Mouse (Mus musculus): Measurements from ENCODE around the gene Zfp738. TPM values are rescaled to one million over a fixed set of nuclear protein-coding genes. Genes with fewer than 3 reads are reported as not detected.
"Not testable (repeated sequence)": the region's sequence is repeated elsewhere in the genome, so short reads cannot be mapped to it uniquely, and the experiment has no call there.

The Zfp738 gene
- 15.1 and 15.8 TPM in 2 replicates for polyA plus RNA-seq (2016; fragmentation: Nextera tagmentation; extraction: Ambion mirVana)

DNA sequence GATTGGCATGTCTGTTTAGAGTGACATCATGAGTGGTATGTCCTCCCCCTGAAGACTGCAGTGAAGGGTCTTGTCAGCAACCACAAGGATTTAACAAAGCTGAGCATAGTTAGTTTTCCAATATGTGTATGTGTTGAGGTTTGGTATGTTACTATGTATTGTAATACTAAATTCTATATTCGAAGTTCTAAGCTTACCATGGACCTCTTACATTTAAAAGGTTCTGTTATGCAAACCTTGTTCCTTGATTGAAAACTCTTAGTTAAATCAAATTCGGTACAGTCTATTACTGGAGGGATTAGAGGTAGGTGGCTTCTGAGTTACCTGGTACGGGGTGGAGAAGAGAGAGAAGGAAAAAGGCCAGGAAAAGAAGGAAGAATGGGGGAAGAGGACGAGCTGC, at the start of gene Zfp738:
Zfp738 (minus strand) TSS at position 101 of the 400 bp plus-strand sequence.
- H3K4me1 ChIP-seq (replicated peaks) = peaks cover 5% of the 10 kb centered on the region
- H3K9me3 ChIP-seq = no peaks in the 10 kb centered on the region
- WGBS = 84% methylated on average over 4 of the region's 4 CpGs
- no peak within 1 kb of the TSS for H3K9ac ChIP-seq (replicated peaks)
- no peaks in the 10 kb centered on the region for H3K36me3 ChIP-seq
- H3K4me2 ChIP-seq = no peak within 1 kb of the TSS
- ATAC-seq (ENCODE audit: insufficient number of reproducible peaks, insufficient read depth, low FRiP score, low TSS enrichment, low read depth) = no peak
- no peak within 1 kb of the TSS for H3K4me3 ChIP-seq (replicated peaks)
- no peaks in the 10 kb centered on the region for H3K27me3 ChIP-seq
- no peak within 1 kb of the TSS for H3K27ac ChIP-seq

- not testable (repeated sequence) for H3K4me2 ChIP-seq; H3K27ac ChIP-seq; H3K27me3 ChIP-seq; H3K9ac ChIP-seq (replicated peaks); H3K4me1 ChIP-seq (replicated peaks); ATAC-seq (ENCODE audit: insufficient number of reproducible peaks, insufficient read depth, low FRiP score, low TSS enrichment, low read depth); H3K4me3 ChIP-seq (replicated peaks); H3K36me3 ChIP-seq
- peaks cover 21% of the 10 kb centered on the region for H3K9me3 ChIP-seq
- 93% methylated on average over 9 of the region's 9 CpGs for WGBS
Measured at GRCm38 (mm10) chr13:67734391-67734790, 47.5 kb upstream of the Zfp738 start.

DNA sequence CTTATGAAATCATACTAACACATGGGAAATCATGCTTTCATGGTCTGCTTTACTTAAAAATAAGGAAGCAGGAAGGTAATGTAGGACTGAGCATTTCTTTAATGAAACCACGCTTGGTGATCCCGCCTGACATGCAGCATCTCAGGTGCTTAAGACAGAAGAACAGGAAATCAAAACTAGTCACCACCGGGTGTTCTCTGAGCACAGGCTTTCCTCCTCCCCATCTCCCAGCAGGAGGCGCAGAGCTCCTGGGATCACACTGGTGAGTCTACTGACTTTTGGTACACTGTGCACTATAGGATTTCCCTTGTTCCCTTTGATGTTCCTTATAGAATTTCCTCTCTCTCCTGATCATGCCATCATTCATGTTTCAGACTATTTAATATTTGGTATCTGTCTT, 42.6 kb upstream of the Zfp738 start:
- not testable (repeated sequence) for H3K4me1 ChIP-seq (replicated peaks); H3K36me3 ChIP-seq; H3K27ac ChIP-seq; H3K27me3 ChIP-seq; ATAC-seq (ENCODE audit: insufficient number of reproducible peaks, insufficient read depth, low FRiP score, low TSS enrichment, low read depth)
- Histone ChIP-seq H3K4me2 (peak overlapping the region; percentile 62), H3K9ac (replicated peaks) (0 out of 2 replicates have a peak overlapping the region, but pooled peaks have one; percentile 76), H3K4me3 (replicated peaks) (peak overlapping the region; percentile 62), H3K9me3 (peaks cover 15% of the 10 kb centered on the region)
- WGBS = 46% methylated on average over 4 of the region's 4 CpGs

- Histone ChIP-seq H3K4me3 (replicated peaks) (peak within 1 kb of the TSS; percentile 62), H3K27me3 (no peaks in the 10 kb centered on the region), H3K36me3 (no peaks in the 10 kb centered on the region), H3K9ac (replicated peaks) (peak within 1 kb of the TSS; percentile 76), H3K9me3 (peaks cover 8% of the 10 kb centered on the region; the same call in 1 of the 2 replicates), H3K4me1 (replicated peaks) (no peaks in the 10 kb centered on the region; the same call in 1 of the 2 replicates), H3K27ac (peak within 1 kb of the TSS; percentile 50; the same call in 1 of the 2 replicates), H3K4me2 (peak within 1 kb of the TSS; percentile 62)
- ATAC-seq (ENCODE audit: insufficient number of reproducible peaks, insufficient read depth, low FRiP score, low TSS enrichment, low read depth) = peak; percentile 89
- whole genome bisulfite sequencing = 5% methylated on average over 16 of the region's 21 CpGs
Measured at GRCm38 (mm10) chr13:67728641-67729318, 41.9 kb upstream of the Zfp738 start, which contains the start of gene Zfp65. Gene Zfp65, minus strand, starts transcription at chr13:67729173.

GRCm38 (mm10) chr13:67728106-67728505, 41.2 kb upstream of the Zfp738 start:
- 86% methylated on average over 1 of the region's 1 CpGs for WGBS
- Histone ChIP-seq H3K9ac (replicated peaks) (no peak overlapping the region; the same call in 1 of the 2 replicates), H3K4me1 (replicated peaks) (peaks cover 2% of the 10 kb centered on the region; the same call in 1 of the 2 replicates), H3K9me3 (0 out of 2 replicates have a peak, but pooled peaks cover 2% of the 10 kb centered on the region), H3K36me3 (no peaks in the 10 kb centered on the region), H3K4me3 (replicated peaks) (peak overlapping the region; percentile 62), H3K4me2 (peak overlapping the region; percentile 62), H3K27me3 (no peaks in the 10 kb centered on the region), H3K27ac (no peak overlapping the region)
- no peak for ATAC-seq (ENCODE audit: insufficient number of reproducible peaks, insufficient read depth, low FRiP score, low TSS enrichment, low read depth)

DNA sequence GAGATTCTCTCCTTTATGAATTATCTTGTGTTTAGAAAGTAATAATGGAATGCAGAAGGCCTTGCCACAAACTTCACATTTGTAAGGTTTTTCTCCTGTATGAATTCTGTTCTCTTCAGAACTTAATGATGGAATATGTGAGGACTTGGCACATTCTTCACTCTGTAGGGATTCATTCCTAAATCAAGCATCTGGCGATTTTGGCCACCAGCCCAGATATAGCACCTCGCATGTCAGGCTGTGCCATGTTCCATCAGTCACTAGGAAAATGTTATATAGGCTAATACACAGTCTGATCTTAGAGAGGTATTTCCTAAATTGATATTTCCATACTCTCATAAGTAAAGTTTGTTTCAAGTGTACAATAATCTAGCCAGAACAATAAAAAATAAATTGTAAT, 38.5 kb upstream of the Zfp738 start:
- H3K9ac ChIP-seq (replicated peaks); H3K4me2 ChIP-seq; H3K9me3 ChIP-seq; H3K4me1 ChIP-seq (replicated peaks); H3K27ac ChIP-seq; H3K36me3 ChIP-seq; H3K4me3 ChIP-seq (replicated peaks); H3K27me3 ChIP-seq; ATAC-seq (ENCODE audit: insufficient number of reproducible peaks, insufficient read depth, low FRiP score, low TSS enrichment, low read depth): not testable (repeated sequence)
- 85% methylated on average over 2 of the region's 2 CpGs for WGBS

- Histone ChIP-seq H3K4me2 (peak overlapping the region; percentile 67), H3K4me1 (replicated peaks) (peaks cover 4% of the 10 kb centered on the region; the same call in 1 of the 2 replicates), H3K9ac (replicated peaks) (peak overlapping the region; percentile 78), H3K27me3 (no peaks in the 10 kb centered on the region), H3K36me3 (no peaks in the 10 kb centered on the region), H3K4me3 (replicated peaks) (peak overlapping the region; percentile 78), H3K27ac (no peak overlapping the region), H3K9me3 (no peaks in the 10 kb centered on the region)
- under 1% methylated on average over 17 of the region's 17 CpGs for WGBS
- peak; percentile 93 for ATAC-seq (ENCODE audit: insufficient number of reproducible peaks, insufficient read depth, low FRiP score, low TSS enrichment, low read depth)
Measured at GRCm38 (mm10) chr13:67723848-67724479, 37.1 kb upstream of the Zfp738 start.

DNA sequence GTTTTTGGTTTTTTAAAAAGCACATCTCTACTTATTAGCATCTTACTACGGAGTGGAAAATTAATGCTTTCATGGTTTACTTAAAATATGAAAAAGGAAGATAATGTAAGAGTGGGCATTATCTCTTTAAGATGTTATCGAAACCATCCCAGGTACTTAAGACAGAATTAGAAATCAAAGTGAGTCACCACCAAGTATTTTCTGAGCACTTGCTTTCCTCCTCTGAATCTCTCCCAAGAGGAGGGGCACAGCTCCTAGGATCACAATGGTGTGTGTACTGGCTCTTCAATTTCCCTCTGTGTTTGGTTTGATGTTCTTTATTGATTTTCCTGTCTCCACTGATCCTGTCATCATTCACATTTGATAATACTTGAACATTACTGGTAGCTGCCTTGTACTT, 3.0 kb downstream of the Zfp738 start:
- H3K9me3 ChIP-seq; H3K27me3 ChIP-seq; H3K4me1 ChIP-seq (replicated peaks); H3K27ac ChIP-seq; H3K36me3 ChIP-seq: not testable (repeated sequence)
- peak overlapping the region; percentile 71; the same call in 1 of the 2 replicates for H3K4me3 ChIP-seq (replicated peaks)
- H3K4me2 ChIP-seq = peak overlapping the region; percentile 72
- H3K9ac ChIP-seq (replicated peaks) = peak overlapping the region; percentile 80; the same call in 1 of the 2 replicates
- ATAC-seq (ENCODE audit: insufficient number of reproducible peaks, insufficient read depth, low FRiP score, low TSS enrichment, low read depth) = 0 out of 2 replicates have a peak, but pooled peaks have one; percentile 26
- WGBS = 75% methylated on average over 2 of the region's 2 CpGs

- H3K4me1 ChIP-seq (replicated peaks); H3K27me3 ChIP-seq; H3K27ac ChIP-seq; H3K36me3 ChIP-seq; H3K9me3 ChIP-seq: not testable (repeated sequence)
- peak overlapping the region; percentile 80 for H3K9ac ChIP-seq (replicated peaks)
- ATAC-seq (ENCODE audit: insufficient number of reproducible peaks, insufficient read depth, low FRiP score, low TSS enrichment, low read depth) = peak; percentile 100
- H3K4me2 ChIP-seq = peak overlapping the region; percentile 72
- WGBS = 19% methylated on average over 16 of the region's 16 CpGs
- H3K4me3 ChIP-seq (replicated peaks) = peak overlapping the region; percentile 71
Measured at GRCm38 (mm10) chr13:67682959-67683735, 3.7 kb downstream of the Zfp738 start.

DNA sequence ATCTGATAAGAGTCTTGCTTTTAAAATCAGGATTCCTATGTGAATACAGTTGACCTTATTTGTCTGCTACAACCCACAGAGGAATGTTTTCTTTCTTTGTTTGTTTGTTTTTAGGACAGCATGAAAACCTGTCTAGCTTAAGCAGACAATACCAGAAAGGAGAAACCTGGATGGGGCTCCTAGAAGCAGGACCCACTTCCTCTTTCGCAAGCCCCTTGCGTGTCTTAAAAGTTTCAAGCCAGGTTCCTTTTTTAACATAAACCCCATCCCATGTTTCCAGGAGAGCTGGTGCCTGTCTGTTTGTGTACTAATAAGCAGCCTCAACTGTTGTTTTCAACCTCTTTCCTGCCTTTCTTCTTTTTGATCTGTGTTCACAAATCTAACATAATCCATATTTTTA, 12.0 kb downstream of the Zfp738 start:
- ATAC-seq (ENCODE audit: insufficient number of reproducible peaks, insufficient read depth, low FRiP score, low TSS enrichment, low read depth) = no peak
- 93% methylated on average over 2 of the region's 2 CpGs for WGBS
- H3K4me1 ChIP-seq (replicated peaks) = no peaks in the 10 kb centered on the region
- no peak overlapping the region for H3K4me3 ChIP-seq (replicated peaks)
- no peak overlapping the region for H3K27ac ChIP-seq
- no peak overlapping the region for H3K9ac ChIP-seq (replicated peaks)
- H3K9me3 ChIP-seq = no peaks in the 10 kb centered on the region
- peaks cover 6% of the 10 kb centered on the region for H3K36me3 ChIP-seq
- no peak overlapping the region for H3K4me2 ChIP-seq
- no peaks in the 10 kb centered on the region for H3K27me3 ChIP-seq

GRCm38 (mm10) chr13:67652496-67652895, 34.4 kb downstream of the Zfp738 start:
- no peak overlapping the region for H3K27ac ChIP-seq
- H3K4me3 ChIP-seq (replicated peaks) = no peak overlapping the region
- H3K27me3 ChIP-seq = no peaks in the 10 kb centered on the region
- H3K36me3 ChIP-seq = no peaks in the 10 kb centered on the region
- no peak overlapping the region for H3K4me2 ChIP-seq
- ATAC-seq (ENCODE audit: insufficient number of reproducible peaks, insufficient read depth, low FRiP score, low TSS enrichment, low read depth) = no peak
- H3K9me3 ChIP-seq = no peaks in the 10 kb centered on the region
- H3K4me1 ChIP-seq (replicated peaks) = no peaks in the 10 kb centered on the region
- H3K9ac ChIP-seq (replicated peaks) = no peak overlapping the region
- WGBS = 51% methylated on average over 3 of the region's 3 CpGs
